Mouse (Mus musculus) spleen, adult 18-20 months (tissue): ENCODE data around the gene Pde6g.

Experiments used
- DNase-seq, 2 experiments: peaks; one replicate each; pipeline ENCODE4 v3.0.0; 2022; ENCODE audit warnings: mixed read lengths in 2 of 2

Gene Pde6g

DNA sequence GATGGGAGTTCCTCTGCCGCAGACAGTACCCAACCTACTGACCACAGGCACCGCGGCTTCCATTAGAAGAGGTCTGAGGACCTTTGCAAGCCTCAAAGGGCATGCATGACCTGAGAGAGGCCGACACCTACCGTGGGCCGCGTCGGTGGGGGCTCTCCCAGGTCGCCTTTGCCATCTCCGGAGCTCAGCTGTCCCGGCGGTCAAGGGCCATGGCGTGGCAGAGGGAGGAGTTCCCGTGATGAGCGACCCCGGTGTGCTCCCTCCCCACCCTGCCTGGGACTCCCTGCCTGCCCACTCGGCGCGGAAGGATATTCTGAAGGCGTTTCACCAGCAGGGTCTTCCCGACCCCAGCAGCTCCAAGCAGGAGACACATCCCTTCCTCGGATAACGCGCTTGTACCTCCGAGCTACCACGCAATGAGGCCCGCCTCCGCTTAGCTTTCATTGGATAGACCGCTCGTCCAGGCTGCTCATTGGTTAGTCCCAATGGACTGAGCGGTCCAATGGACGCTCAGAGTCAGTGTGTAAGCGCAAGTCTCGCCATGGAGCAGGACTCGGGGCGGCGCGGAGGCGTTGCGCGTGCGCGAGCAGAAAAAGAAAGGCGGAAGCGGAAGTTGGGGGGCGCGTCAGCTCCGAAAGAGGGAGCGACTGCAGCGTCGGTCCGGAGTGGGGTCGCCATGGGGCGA, 13.9 kb upstream of the Pde6g start, which contains the start of gene Arl16:
TSS of gene Arl16 (minus strand) at position 557 of the 685 bp plus-strand sequence.
- DNase-seq, result peak; percentile 90

DNA sequence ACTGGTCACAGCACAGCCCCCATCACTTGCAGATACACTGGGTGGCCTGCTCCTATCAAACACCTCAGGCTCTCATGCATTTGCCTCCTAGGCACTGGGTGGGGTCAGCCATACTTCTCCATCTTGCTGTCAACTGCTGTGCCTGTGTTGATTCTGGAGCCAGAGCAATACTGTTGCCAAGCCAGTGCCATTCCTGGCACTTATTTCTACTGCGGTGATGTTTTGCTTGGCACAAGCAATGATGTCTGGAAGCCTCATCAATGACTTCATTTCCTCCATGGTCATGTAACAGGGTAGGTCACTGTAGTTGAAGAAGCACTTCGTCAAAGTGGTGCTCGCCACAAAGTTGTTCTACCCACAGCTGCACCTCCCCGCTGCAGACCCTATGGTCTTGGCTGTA, 12.2 kb upstream of the Pde6g start:
- no peak for DNase-seq

- no peak for DNase-seq
These were observed 11.1 kb upstream of the Pde6g start for GRCm38 (mm10) chr11:120464365-120464764.

DNA sequence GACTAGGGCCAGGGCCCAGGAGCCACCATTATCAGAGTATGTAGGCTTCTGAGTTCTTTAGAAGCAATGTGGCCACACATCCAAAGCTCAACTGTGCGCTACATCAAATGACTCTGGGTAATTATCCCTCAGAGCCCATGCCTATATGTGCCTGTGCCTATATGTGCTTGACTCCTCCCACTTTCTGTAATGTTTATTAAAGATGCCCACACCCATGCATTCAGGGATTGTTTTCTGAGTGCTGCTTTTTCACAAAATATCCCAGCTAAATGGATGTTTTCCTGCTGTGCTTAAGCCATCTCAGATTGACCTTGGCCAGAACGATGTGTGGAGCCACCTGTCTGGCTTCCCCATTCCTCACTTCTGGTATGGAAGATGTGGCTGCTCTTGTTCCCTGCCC, 10.2 kb upstream of the Pde6g start:
- no peak for DNase-seq

- DNase-seq, result no peak
These were observed 5.7 kb upstream of the Pde6g start for GRCm38 (mm10) chr11:120458847-120459597.

GRCm38 (mm10) chr11:120457772-120458751, 4.8 kb upstream of the Pde6g start, which contains the start of the genes Oxld1 and Ccdc137:
Oxld1 (minus strand) TSS chr11:120458068.
Ccdc137 (plus strand) TSS chr11:120458115.
- DNase-seq, result peak; percentile 52 to 71

GRCm38 (mm10) chr11:120457370-120457769, 4.1 kb upstream of the Pde6g start:
- DNase-seq, result no peak

- no peak for DNase-seq
These were observed 2.1 kb upstream of the Pde6g start for GRCm38 (mm10) chr11:120455413-120455812.

DNA sequence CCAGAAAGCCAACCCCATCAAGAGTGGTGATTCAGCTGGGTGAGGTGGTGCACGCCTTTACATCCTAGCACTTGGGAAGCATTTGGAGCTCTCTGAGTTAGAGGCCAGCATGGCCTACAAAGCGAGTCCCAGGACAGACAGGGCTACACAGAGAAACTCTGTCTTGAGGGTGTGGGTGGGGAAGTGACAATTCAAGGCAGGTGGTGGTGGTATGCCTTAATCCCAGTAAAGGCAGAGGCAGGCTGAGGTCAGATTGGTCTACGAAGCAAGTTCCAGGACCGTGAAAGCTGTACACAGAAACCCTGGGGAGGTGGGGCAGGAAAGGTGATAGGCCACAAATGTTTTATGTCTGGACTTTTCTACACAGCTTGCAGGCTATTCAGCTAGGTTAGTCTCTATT, 1.7 kb upstream of the Pde6g start:
- DNase-seq, result no peak

DNA sequence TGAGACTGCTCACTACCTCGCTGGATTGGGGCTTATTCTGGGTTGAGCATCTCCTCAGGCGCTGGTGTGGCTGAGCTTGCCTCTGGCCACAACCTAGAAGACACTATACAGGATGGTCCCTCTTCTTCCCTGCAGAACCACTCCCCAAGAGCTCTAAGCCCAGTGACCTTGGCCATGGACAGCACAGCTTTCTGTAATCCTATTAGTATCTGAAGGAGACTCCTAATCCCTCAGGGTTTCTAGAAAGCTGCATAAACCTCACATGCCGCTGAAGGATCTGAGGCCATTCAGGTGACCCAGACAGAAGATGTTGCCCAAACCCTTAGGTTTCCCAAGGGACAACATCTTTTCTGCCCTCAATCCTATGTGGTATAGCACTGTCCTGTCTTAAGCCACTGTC, 1.1 kb downstream of the Pde6g start:
- no peak for DNase-seq

DNA sequence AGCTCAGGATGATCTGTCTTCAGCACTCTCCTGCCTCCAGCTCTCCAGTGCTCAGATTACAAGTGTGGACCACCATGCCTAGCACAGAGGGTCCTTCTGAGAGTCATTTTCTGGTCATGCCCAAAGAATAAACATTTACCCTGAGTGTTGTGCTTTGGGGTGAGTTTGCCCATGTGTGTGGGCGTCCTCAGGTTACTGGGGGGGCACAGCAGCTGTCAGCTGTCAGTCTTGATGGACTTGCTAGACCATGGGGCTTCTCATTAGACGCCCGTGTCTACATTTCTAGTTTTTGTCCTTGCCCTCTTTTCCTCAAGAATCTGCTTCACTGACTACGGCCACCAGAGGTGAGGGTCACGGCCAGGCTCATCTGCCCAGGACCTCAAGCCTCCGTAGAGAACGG, 6.1 kb downstream of the Pde6g start:
- DNase-seq, result no peak

DNA sequence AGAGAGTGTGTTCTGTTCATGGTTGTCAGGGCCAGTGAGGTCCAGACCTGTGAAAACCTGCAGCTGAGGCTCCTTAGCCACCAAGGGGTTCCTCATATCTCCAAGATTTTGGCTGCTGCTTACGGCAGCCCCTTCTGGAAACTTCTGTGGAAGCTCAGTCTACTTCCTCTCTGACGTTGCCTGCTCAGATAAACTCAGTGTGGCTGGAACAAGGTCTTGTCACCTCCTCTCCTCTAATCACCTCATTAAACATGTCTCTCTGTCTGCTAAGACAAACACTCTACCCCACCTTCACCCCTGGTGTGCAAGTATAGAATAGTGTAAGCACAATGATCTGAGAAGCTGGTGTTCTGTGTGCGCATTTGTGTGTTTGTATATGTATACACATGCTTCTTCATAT, 7.8 kb downstream of the Pde6g start:
- DNase-seq, result no peak

DNA sequence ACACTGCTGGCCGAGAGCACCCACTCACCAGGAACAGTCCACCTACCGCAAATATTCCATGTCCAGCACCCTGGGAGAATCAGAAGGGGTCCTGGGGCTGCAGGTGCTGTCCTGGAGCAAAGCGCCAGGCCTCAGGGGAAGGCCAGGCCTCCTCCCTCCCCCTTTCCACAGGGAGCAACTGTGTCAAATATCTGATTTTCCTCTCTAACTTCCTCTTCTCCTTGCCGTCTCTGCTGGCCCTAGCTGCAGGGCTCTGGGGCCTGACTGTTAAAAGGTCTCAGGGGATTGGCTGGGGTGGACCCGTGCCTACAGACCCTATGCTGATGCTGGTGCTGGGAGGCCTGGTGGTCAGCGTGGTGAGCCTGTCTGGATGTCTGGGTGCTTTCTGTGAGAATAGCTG, 9.2 kb downstream of the Pde6g start:
- DNase-seq, result no peak

DNA sequence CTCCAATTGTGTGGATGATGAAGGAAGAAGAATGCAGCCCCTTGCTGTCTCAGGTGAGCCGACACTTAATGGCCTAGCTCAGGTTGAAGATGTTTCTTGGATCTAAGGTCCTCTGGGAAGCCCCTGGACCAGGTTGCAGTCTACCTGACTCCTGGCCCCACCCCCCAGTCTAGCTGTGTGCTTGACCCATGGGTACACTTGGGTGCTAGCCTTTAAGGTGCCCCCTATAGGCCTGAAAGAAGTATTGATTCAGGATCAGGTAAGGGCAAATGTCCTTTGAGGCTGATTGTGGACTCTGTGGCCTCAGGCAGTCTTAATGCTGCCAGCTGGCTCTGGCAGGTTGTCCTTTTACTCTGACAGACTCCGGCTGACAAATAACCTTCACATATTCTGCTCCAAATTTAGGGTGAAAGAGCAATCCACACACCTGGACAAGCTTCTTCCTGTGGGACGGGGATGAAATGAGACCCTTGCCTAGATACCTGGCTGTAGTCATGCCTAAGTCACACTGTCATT, 10.5 kb downstream of the Pde6g start:
- DNase-seq, result no peak

DNA sequence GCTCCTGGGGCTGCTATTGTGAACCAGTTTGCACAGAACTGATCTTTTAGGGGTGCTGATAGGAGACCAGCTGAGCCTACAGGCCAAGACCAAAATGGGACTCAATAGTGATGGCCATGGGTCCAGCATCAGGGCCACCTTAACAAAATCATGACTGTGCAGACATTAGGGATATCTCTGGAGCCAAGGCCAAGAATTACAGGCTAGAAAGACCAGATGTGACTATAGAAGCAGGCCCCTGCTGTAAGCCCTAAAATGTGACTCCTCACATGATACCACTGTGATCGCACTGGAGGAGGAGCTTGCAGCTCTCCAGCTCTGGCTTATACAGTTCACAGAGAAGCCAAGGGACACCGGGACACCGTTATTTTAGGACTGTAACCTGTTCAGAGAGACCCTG, 11.0 kb downstream of the Pde6g start, which contains the start of gene Tspan10:
TSS of gene Tspan10 (plus strand) at position 301 of the 400 bp plus-strand sequence.
- no peak for DNase-seq

- no peak for DNase-seq
These were observed 15.4 kb downstream of the Pde6g start for GRCm38 (mm10) chr11:120437857-120438385.

- peak; percentile 74 to 87 for DNase-seq
These were observed 16.0 kb downstream of the Pde6g start, which contains the start of gene Nploc4 for GRCm38 (mm10) chr11:120437152-120437856. Nploc4 (minus strand) TSS chr11:120437708.

DNA sequence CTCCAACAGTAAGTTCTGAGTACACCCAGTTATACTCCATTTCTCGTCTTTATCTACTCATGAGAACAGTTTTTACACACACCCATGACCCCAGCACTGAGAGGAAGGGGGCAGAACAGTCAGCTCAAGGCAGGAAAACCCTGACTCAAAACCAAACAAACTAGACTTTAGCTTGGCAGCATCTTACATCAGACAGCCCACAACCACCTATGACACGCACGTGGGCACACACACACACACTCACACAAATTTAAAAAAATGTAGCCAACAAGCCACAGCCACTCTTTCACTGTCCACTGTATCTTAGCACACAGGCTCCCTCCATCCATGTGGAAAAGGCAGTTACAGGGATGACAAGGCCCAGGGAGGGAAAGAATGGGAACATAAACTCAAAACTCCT, 26.6 kb downstream of the Pde6g start:
- no peak for DNase-seq

- peak; percentile 17 to 66 for DNase-seq
These were observed 29.6 kb downstream of the Pde6g start for GRCm38 (mm10) chr11:120423569-120424295.

DNA sequence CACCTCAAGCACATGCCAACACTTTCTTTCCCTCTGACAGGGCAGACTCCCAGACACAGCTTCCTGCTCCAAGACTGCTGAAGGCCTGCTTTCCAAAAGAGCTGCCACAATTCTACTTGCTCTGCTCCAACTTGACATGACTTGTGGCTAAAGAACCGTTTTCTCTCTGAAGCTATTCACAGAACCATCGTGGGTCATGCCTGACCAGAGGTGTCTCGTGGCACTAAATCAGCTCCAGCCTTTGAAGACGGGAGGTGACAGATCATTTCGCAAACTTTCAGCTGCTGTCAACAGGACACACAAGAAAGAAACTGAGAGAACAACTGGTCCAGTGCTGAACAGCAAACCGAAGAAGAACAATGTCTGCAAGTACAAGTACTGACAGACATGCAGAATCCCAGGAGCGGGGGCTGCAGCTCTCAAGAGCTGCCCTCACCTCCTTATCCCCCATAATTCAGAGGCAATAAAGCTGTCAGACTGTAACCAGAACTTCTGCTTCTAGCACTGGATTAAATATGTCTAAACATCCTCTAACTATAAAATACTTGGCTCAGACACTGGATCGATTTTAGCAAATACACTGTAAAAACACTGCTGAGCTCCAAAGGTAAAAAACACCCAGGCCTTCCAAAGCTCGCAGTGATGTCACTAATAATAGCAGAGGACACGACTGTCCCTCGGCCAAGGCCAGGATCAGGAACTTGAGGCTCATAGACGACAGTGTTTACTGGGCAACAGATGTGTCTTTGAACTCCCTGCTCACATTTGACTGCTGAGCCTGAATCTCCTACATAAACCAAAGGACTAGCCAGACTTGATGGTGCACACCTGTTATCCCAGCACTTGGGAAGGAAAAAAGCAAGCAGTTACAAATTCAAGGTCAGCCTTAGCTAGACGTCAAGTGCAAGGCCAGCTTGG, 30.4 kb downstream of the Pde6g start:
- DNase-seq, result no peak
